Mouse (Mus musculus) embryonic facial prominence, embryonic 10.5 days (tissue): Measurements from ENCODE around the gene Stk32b. TPM values are rescaled to one million over a fixed set of nuclear protein-coding genes. Genes with fewer than 3 reads are reported as not detected.

Experiments
- polyA plus RNA-seq: library from polyadenylated mRNA; unstranded; fragments of >200 nt; fragmentation: Nextera tagmentation; extraction: Ambion mirVana; gene quantifications from 2 replicates; pipeline ENCODE4 v1.2.1, GENCODE M21; 2016

Gene Stk32b
- polyA plus RNA-seq, 1 experiment from 2014 or later = 0.57 TPM

Other genes with a start within 250 kb of the Stk32b start
- 0.41 TPM in 2 replicates for gene Cytl1, start 18.3 kb upstream of the Stk32b start, polyA plus RNA-seq
- gene Msx1, start 107.4 kb upstream of the Stk32b start, polyA plus RNA-seq = 333 and 362 TPM in 2 replicates